Mouse (Mus musculus) liver, embryonic 14.5 days (tissue): ENCODE results near the gene Nme7.

Experiments used
- CTCF ChIP-seq: IDR thresholded peaks from 2 replicates; pipeline ENCODE4 v1.5.1; 2016; ENCODE audit warnings: antibody characterized with exemption, low read depth, control low read depth
- EP300 ChIP-seq: IDR thresholded peaks from 2 replicates; pipeline ENCODE4 v1.6.1; 2016; ENCODE audit warnings: antibody characterized with exemption, low read depth

DNA sequence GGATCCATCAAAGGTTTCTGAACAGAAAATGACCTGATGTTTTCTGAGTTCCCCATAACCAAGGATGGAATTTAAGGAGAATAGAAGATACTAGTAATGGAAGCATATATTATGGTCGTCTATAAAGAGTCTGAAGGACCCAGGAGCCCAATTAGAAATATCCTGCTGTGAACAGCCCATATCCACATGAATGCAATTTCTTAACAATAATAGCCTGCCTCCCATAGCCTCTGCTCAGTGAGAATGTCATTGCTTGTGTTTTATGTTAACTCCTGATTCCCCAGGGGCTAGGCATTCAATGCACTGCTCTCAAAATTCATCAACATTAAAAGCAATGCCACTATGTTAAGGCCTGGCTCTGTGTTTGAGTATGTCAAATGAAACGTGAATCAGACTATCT, 104.7 kb downstream of the Nme7 start:
- TF ChIP-seq EP300 (no peak), CTCF (no peak)
